Mouse (Mus musculus) erythroblast, embryonic 14.5 days (primary cell): ENCODE results near the gene Pigp.

Experiments used
- GATA1 ChIP-seq: IDR thresholded peaks from 2 replicates; pipeline ENCODE4 v1.6.1; 2012; ENCODE audit warnings: low read length, inconsistent platforms, mixed read lengths
- TAL1 ChIP-seq: IDR thresholded peaks from 3 replicates; pipeline ENCODE4 v1.6.1; 2012; ENCODE audit warnings: low read length, inconsistent platforms, mixed read lengths

DNA sequence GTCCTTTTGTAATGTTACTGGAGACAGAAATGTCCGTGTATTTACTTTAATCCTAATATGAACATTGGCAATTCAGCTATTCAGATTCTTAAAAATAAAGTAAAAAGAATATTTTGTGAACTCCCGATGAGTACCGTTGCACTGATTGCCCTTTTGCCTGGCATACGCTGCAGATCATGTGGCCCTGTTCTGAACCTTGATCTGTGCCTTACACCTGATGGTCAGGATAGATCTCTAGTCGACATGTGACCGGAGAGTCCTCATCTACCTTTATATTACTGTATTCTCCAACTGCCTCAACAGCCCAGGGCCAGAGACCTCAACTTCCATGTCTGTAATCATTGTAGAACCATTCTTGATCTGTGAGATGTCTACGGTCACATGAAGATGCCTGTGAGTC lies 16.0 kb upstream of the Pigp start:
- no peak for TF ChIP-seq GATA1
- no peak for TF ChIP-seq TAL1
